Mouse (Mus musculus) lung, postnatal 25 days (tissue): Measurements from ENCODE around the gene Med29.

ENCODE experiments used
- DNase-seq: peaks from one replicate; pipeline ENCODE4 v3.0.0; 2022; ENCODE audit warnings: low spot score

The Med29 gene

GRCm38 (mm10) chr7:28353267-28353666, 39.2 kb downstream of the Med29 start:
- DNase-seq = peak; percentile 32

- no peak for DNase-seq
Observed at GRCm38 (mm10) chr7:28351676-28352191, 40.8 kb downstream of the Med29 start.

GRCm38 (mm10) chr7:28350155-28350883, 42.2 kb downstream of the Med29 start, which contains the start of gene Rps16:
Gene Rps16, plus strand, starts transcription at chr7:28350652.
- DNase-seq = peak; percentile 98

GRCm38 (mm10) chr7:28348601-28349000, 43.9 kb downstream of the Med29 start:
- no peak for DNase-seq

DNA sequence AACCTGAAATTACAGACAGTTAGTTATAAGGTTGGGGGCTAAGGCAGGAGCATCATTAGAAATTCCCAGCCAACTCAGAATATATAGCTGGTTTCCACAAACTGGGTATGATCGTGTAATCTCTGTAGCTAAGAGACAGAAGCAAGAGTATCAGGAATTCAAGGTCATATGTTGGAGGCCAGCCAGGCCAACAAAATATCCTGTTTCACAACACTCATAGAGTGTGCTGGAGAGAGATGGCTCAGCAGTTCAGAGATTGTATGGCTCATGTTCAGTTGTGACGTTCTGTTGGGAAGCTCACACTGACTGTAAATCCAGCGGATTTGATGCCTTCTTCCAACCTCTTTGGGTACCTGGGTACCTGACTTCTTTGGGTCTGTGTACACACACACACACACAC, 44.8 kb downstream of the Med29 start:
- no peak for DNase-seq

GRCm38 (mm10) chr7:28344637-28345036, 47.9 kb downstream of the Med29 start:
- DNase-seq = peak; percentile 54

DNA sequence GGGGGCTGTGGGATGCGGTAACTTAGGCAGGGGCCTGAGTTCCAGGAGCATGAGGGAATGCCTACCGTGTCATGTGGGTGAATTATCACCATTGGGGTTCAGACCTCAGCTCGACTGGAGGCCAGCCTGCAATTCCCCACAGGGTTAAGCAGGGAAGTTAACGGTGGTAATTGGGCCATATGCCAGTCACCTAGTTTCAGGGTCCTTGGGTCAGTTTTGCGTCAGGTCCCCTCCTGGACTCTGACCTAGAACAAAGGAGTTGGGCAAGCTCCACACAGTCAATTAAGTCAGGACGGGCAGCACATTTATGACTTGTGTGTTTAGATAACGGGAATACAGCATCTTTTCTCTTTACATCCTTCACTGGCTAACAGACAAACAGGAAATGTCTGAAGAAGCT, 51.1 kb downstream of the Med29 start:
- DNase-seq = no peak

DNA sequence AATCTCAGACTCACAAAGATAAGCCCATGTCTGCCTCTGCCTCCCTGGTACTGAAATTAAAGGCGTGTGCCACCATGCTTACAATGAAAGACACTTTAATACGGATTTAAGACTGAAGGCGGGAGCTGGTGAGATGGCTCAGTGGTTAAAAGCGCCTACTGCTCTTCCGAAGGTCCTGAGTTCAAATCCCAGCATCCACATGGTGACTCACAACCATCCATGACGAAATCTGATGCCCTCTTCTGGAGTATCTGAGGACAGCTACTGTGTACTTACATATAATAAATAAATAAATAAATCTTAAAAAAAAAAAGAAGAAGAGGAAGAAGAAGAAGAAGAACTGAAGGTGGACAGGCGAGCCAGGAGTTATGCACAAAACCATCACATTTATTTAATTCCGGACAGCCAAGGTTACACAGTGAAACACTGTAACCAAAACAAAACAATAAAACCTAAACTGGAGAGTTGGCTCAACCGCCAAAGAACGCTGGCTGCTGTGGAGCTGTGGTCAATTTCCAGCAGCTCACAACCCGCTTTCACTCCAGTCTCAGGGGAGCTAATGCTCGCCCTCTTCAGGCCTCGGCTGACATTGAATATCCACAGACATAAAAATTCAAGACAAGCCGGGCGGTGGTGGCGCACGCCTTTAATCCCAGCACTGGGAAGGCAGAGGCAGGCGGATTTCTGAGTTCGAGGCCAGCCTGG, 53.1 kb downstream of the Med29 start:
- DNase-seq = peak; percentile 75

DNA sequence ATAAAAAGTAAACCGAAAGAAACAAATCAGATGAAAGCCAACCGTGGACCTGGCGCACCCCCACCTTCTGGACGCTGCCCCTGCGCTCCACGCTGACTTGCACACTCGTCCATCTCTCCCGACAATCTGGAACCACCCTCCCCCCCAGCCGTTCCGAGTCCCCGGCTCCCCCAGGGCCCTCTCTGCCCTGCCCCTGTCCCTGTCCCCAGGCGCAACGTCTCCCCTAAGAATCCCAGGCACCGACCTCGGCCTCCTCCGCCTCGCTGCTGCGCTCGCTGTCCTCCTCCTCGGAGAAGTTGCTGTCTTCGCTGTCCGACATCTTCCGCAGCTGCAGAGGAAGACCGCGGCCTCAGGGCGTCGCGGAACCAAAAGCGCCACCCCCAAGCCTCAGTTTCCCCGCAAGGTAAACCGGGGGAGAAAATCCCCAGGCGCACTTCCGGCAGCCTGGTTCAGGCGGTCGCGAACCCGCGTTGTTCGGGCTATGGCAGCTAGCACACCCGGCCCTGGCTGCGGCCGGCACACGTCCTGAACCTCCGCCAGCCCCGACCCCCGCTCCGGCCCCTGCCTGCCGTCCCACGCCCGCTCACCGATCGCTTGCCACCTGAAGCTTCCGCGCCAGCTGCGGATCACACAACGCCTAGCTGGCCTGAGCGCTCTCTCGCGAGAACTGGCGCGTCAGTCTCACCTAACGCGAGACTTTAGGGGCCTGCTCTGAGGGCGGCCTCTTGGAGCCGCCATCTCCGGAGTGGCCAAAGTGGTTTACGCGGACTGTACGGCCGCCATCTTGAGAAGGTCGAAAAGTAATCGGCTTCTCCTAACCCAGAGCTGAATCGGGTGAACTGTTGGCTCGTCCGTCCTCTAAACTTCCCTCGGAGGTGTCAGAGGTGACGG, 54.2 kb downstream of the Med29 start, which contains the start of gene Supt5:
Gene Supt5 (minus strand): TSS at position 639 of the 891 bp plus-strand sequence.
- peak; percentile 99 for DNase-seq
